Comparison of ENCODE assay signal across 8 mouse cellular contexts in genomic region chr14:75786424-75786867, GRCm38 (mm10). TPM values are rescaled to one million over a fixed set of nuclear protein-coding genes. Genes with fewer than 3 reads are reported as not detected.
DNase-seq lines count a peak whose midpoint lies in the region; ATAC-seq and TF ChIP-seq lines count a peak whose summit lies in the region.

No protein-coding gene starts in this region.

- WGBS in heart, embryonic 12.5 days: 2% methylated on average over 31 of the region's 31 CpGs
- 2% methylated on average over 31 of the region's 31 CpGs for WGBS in hindbrain, embryonic 11.5 days
- 2% methylated on average over 29 of the region's 31 CpGs for WGBS in macrophage (ENCODE audit: missing documents)

- TF ChIP-seq CTCF in C2C12 (IDR thresholded peaks at IDR 0.05; ENCODE audit: control insufficient read depth, insufficient read depth, insufficient read length): no peak
- no peak for TF ChIP-seq CTCF in brain, embryonic 14.5 days (IDR thresholded peaks at IDR 0.05; ENCODE audit: borderline replicate concordance, extremely low read depth, insufficient read depth, insufficient read length)

- H3K27ac ChIP-seq in heart, embryonic 12.5 days (ENCODE audit: poor library complexity, severe bottlenecking): peak overlapping the region; percentile 59
- peak overlapping the region; percentile 91 for H3K27ac ChIP-seq in hindbrain, embryonic 11.5 days (ENCODE audit: low read depth, low read length)
- no peak overlapping the region for H3K27ac ChIP-seq in macrophage

- ATAC-seq in heart, embryonic 12.5 days (ENCODE audit: insufficient number of reproducible peaks, low FRiP score): peak; percentile 76
- ATAC-seq in hindbrain, embryonic 11.5 days (ENCODE audit: low FRiP score): peak; percentile 86

- H3K27me3 ChIP-seq in heart, embryonic 12.5 days (replicated peaks): no peaks in the 10 kb centered on the region; the same call in 1 of the 2 replicates
- H3K27me3 ChIP-seq in C2C12 (ENCODE audit: control insufficient read depth, insufficient read depth, insufficient read length): no peaks in the 10 kb centered on the region
- H3K27me3 ChIP-seq in hindbrain, embryonic 11.5 days (ENCODE audit: control insufficient read depth, insufficient read depth, low read length): no peaks in the 10 kb centered on the region

- intact Hi-C loops in heart, postnatal 14 days (cut with DNase I): loop anchor here (2.0 kb wide), 1 partner anchor 44 kb away; no protein-coding TSS in a partner anchor

- peaks cover 41% of the 10 kb centered on the region for H3K79me3 ChIP-seq in C2C12 (ENCODE audit: low read depth)

- peak overlapping the region; percentile 78 for H3K9ac ChIP-seq in heart, embryonic 12.5 days
- H3K9ac ChIP-seq in hindbrain, embryonic 11.5 days (ENCODE audit: low read depth, low read length): peak overlapping the region; percentile 90

- TF ChIP-seq POLR2A in brain, embryonic 14.5 days (IDR thresholded peaks at IDR 0.05; ENCODE audit: borderline replicate concordance, extremely low read depth, insufficient read depth, insufficient read length, poor library complexity, severe bottlenecking): no peak

- peaks cover 8% of the 10 kb centered on the region; the same call in 1 of the 2 replicates for H3K4me1 ChIP-seq in heart, embryonic 12.5 days (replicated peaks)
- H3K4me1 ChIP-seq in hindbrain, embryonic 11.5 days (replicated peaks; ENCODE audit: control insufficient read depth, insufficient read depth, low read length): no peaks in the 10 kb centered on the region

- H3K9me3 ChIP-seq in heart, embryonic 12.5 days (replicated peaks): no peaks in the 10 kb centered on the region
- no peaks in the 10 kb centered on the region for H3K9me3 ChIP-seq in hindbrain, embryonic 11.5 days (ENCODE audit: control insufficient read depth, low read length)

- H3ac ChIP-seq in C2C12 (ENCODE audit: control insufficient read depth, insufficient read length, low read depth): peak overlapping the region; percentile 72

- no peak for DNase-seq in heart, postnatal 14 days
- peak; percentile 80 for DNase-seq in brain, embryonic 14.5 days (ENCODE audit: low read depth)
- DNase-seq in hindbrain, embryonic 11.5 days (ENCODE audit: low spot score): no peak
- DNase-seq in thymus, postnatal 0 days (ENCODE audit: low spot score): peak; percentile 63
- no peak for DNase-seq in testis, postnatal 10 days (ENCODE audit: low spot score)

- H3K36me3 ChIP-seq in heart, embryonic 12.5 days: peaks cover 4% of the 10 kb centered on the region; the same call in 1 of the 2 replicates
- peaks cover 9% of the 10 kb centered on the region for H3K36me3 ChIP-seq in C2C12 (ENCODE audit: control insufficient read depth, insufficient read depth)
- no peaks in the 10 kb centered on the region for H3K36me3 ChIP-seq in hindbrain, embryonic 11.5 days (ENCODE audit: control insufficient read depth, insufficient read depth, low read length)
- peaks cover 7% of the 10 kb centered on the region; the same call in 1 of the 2 replicates for H3K36me3 ChIP-seq in macrophage (ENCODE audit: inconsistent target)

- H3K79me2 ChIP-seq in C2C12 (ENCODE audit: control insufficient read depth, insufficient read depth): peaks cover 50% of the 10 kb centered on the region
- H3K79me2 ChIP-seq in macrophage (ENCODE audit: inconsistent target): peaks cover 48% of the 10 kb centered on the region

- peak overlapping the region; percentile 57 for H3K4me3 ChIP-seq in heart, embryonic 12.5 days
- peak overlapping the region; percentile 65 for H3K4me3 ChIP-seq in C2C12 (ENCODE audit: insufficient read depth, poor library complexity, severe bottlenecking)
- H3K4me3 ChIP-seq in hindbrain, embryonic 11.5 days (ENCODE audit: low read depth, low read length): peak overlapping the region; percentile 62
- peak overlapping the region; percentile 69 for H3K4me3 ChIP-seq in macrophage (ENCODE audit: inconsistent target)

- peak overlapping the region; percentile 77 for H3K4me2 ChIP-seq in heart, embryonic 12.5 days
- peak overlapping the region; percentile 76 for H3K4me2 ChIP-seq in hindbrain, embryonic 11.5 days (replicated peaks; ENCODE audit: low read depth, low read length)

TF ChIP-seq in C2C12, 6 proteins besides CTCF, POLR2A, EP300 and RAD21:
- TF ChIP-seq MYOG (IDR thresholded peaks at IDR 0.05; ENCODE audit: control insufficient read depth, extremely low read depth, insufficient read length) (no peak), FOSL1 (IDR thresholded peaks at IDR 0.05; ENCODE audit: insufficient read depth, low read length, poor library complexity, severe bottlenecking) (no peak), USF1 (IDR thresholded peaks at IDR 0.05; ENCODE audit: low read depth) (no peak), CEBPB (IDR thresholded peaks at IDR 0.05; ENCODE audit: low read depth) (no peak), MYOD1 (IDR thresholded peaks at IDR 0.05; ENCODE audit: control insufficient read depth, insufficient read length, low read depth) (no peak), MAX (IDR thresholded peaks at IDR 0.05) (no peak)

RNA-seq across cellular contexts. Expression of gene Slc25a30, which starts 0.4 kb away (rescaled TPM):
- 5.5 and 6.0 TPM in 2 replicates for polyA plus RNA-seq in heart, embryonic 12.5 days (2016; fragmentation: Nextera tagmentation; extraction: Ambion mirVana)
- 10 to 100 TPM; 20.8 to 21.1 TPM for total RNA-seq in heart, postnatal 14 days (2021)
- 15.9 TPM for polyA plus RNA-seq in C2C12 (2012; fragmentation: generic; extraction: Trizol)
- 15.1 and 18.3 TPM in 2 replicates for polyA plus RNA-seq in brain, embryonic 14.5 days (2012; rRNA removed)
- 9.3 and 11.3 TPM in 2 replicates for polyA plus RNA-seq in hindbrain, embryonic 11.5 days (2014; fragmentation: Nextera tagmentation; extraction: Ambion mirVana)
- total RNA-seq in macrophage (2018; cell fraction: chromatin; rRNA removed): 10 to 100 TPM in 23 of 26 experiments, 1 to 10 TPM in 3; 6.5 to 37.6 (median 19.2) TPM
- 10 to 100 TPM; 15.4 to 30.0 (median 23.9) TPM for total RNA-seq in macrophage (2018; cell fraction: cytosol; rRNA removed)
- 10 to 100 TPM in 25 of 26 experiments, 1 to 10 TPM in 1; 9.7 to 37.7 (median 17.6) TPM for total RNA-seq in macrophage (2018; cell fraction: nucleus; rRNA removed)
- 14.1 to 23.1 TPM (median 23.0 TPM) in 3 replicates for polyA plus RNA-seq in macrophage (2018)
- polyA plus RNA-seq in thymus, postnatal 0 days (2015; fragmentation: Nextera tagmentation; extraction: Ambion mirVana): 7.4 and 7.7 TPM in 2 replicates

RNA-seq across cellular contexts. Expression of gene Cog3, which starts 32.1 kb away (rescaled TPM):
- 18.0 TPM in 2 replicates for polyA plus RNA-seq in heart, embryonic 12.5 days (2016; fragmentation: Nextera tagmentation; extraction: Ambion mirVana)
- total RNA-seq in heart, postnatal 14 days (2021): 10 to 100 TPM; 13.6 to 14.3 TPM
- polyA plus RNA-seq in C2C12 (2012; fragmentation: generic; extraction: Trizol): 7.9 TPM
- polyA plus RNA-seq in brain, embryonic 14.5 days (2012; rRNA removed): 24.4 and 26.8 TPM in 2 replicates
- polyA plus RNA-seq in hindbrain, embryonic 11.5 days (2014; fragmentation: Nextera tagmentation; extraction: Ambion mirVana): 23.2 and 28.2 TPM in 2 replicates
- 100 to 1,000 TPM in 7 of 26 experiments, 10 to 100 TPM in 19; 59.6 to 116 (median 84.0) TPM for total RNA-seq in macrophage (2018; cell fraction: chromatin; rRNA removed)
- total RNA-seq in macrophage (2018; cell fraction: cytosol; rRNA removed): 10 to 100 TPM; 14.4 to 27.6 (median 19.4) TPM
- total RNA-seq in macrophage (2018; cell fraction: nucleus; rRNA removed): 10 to 100 TPM; 29.4 to 81.2 (median 54.1) TPM
- 15.9 to 17.5 TPM (median 16.1 TPM) in 3 replicates for polyA plus RNA-seq in macrophage (2018)
- polyA plus RNA-seq in thymus, postnatal 0 days (2015; fragmentation: Nextera tagmentation; extraction: Ambion mirVana): 17.6 and 18.1 TPM in 2 replicates

RNA-seq across cellular contexts. Expression of gene Tpt1, which starts 58.4 kb away (rescaled TPM):
- polyA plus RNA-seq in heart, embryonic 12.5 days (2016; fragmentation: Nextera tagmentation; extraction: Ambion mirVana): 921 and 928 TPM in 2 replicates
- total RNA-seq in heart, postnatal 14 days (2021): 1,000 to 10,000 TPM; 2,748 to 2,964 TPM
- 5,697 TPM for polyA plus RNA-seq in C2C12 (2012; fragmentation: generic; extraction: Trizol)
- polyA plus RNA-seq in brain, embryonic 14.5 days (2012; rRNA removed): 1,780 and 1,905 TPM in 2 replicates
- polyA plus RNA-seq in hindbrain, embryonic 11.5 days (2014; fragmentation: Nextera tagmentation; extraction: Ambion mirVana): 1,005 and 1,072 TPM in 2 replicates
- total RNA-seq in macrophage (2018; cell fraction: chromatin; rRNA removed): 100 to 1,000 TPM in 25 of 26 experiments, 10 to 100 TPM in 1; 99.5 to 452 (median 174) TPM
- total RNA-seq in macrophage (2018; cell fraction: cytosol; rRNA removed): 1,000 to 10,000 TPM; 1,477 to 5,481 (median 3,449) TPM
- 100 to 1,000 TPM; 301 to 898 (median 554) TPM for total RNA-seq in macrophage (2018; cell fraction: nucleus; rRNA removed)
- 3,757 to 4,485 TPM (median 4,124 TPM) in 3 replicates for polyA plus RNA-seq in macrophage (2018)
- polyA plus RNA-seq in thymus, postnatal 0 days (2015; fragmentation: Nextera tagmentation; extraction: Ambion mirVana): 1,615 and 1,673 TPM in 2 replicates

Comparison
In these comparisons a context has a peak if more than half of its experiments do, and no peak if none do; other contexts are left out.
1. DNase-seq: peak in brain, embryonic 14.5 days (single experiment) and thymus, postnatal 0 days (single experiment); none in heart, postnatal 14 days (0 of 2), hindbrain, embryonic 11.5 days (single experiment) and testis, postnatal 10 days (single experiment).
2. Peak in every context shown above with its lines, with median percentiles within 50 percentile points of each other: H3K4me3 ChIP-seq.